Mouse (Mus musculus): ENCODE measurements at regions not wholly inside any gene's neighbourhood (a gene's known extent, or its start where the extent isn't known, plus 50 kb on each side); places are given as distances from the start of the nearest gene placed in this dataset.
A peak's percentile ranks its signal among the peaks of the same experiment; 100 is the strongest.

- no peak for DNase-seq
These were observed 69.5 kb downstream of the Ephb3 start for GRCm38 (mm10) chr16:21274012-21274528.

GRCm38 (mm10) chr16:21277789-21278342, 73.3 kb downstream of the Ephb3 start:
- DNase-seq = no peak

GRCm38 (mm10) chr16:21278387-21278786, 73.8 kb downstream of the Ephb3 start:
- no peak for DNase-seq

- no peak for DNase-seq
These were observed 75.7 kb downstream of the Ephb3 start for GRCm38 (mm10) chr16:21280200-21280627.

- DNase-seq = no peak
These were observed 77.6 kb downstream of the Ephb3 start for GRCm38 (mm10) chr16:21281958-21282730.

- DNase-seq = no peak
These were observed 81.5 kb downstream of the Ephb3 start for GRCm38 (mm10) chr16:21286099-21286498.

GRCm38 (mm10) chr16:21289528-21289927, 85.0 kb downstream of the Ephb3 start:
- peak; percentile 52 for DNase-seq

- DNase-seq = no peak
These were observed 88.5 kb downstream of the Ephb3 start for GRCm38 (mm10) chr16:21293010-21293409.

- no peak for DNase-seq
These were observed 89.0 kb downstream of the Ephb3 start for GRCm38 (mm10) chr16:21293569-21293968.

- DNase-seq = no peak
These were observed 90.3 kb downstream of the Ephb3 start for GRCm38 (mm10) chr16:21294677-21295411.

GRCm38 (mm10) chr16:21295956-21296733, 91.6 kb downstream of the Ephb3 start:
- DNase-seq = peak; percentile 54

GRCm38 (mm10) chr16:21296786-21297185, 92.2 kb downstream of the Ephb3 start:
- DNase-seq = no peak

- DNase-seq = no peak
These were observed 94.3 kb downstream of the Ephb3 start for GRCm38 (mm10) chr16:21298866-21299265.

GRCm38 (mm10) chr16:21305859-21306258, 101.3 kb downstream of the Ephb3 start:
- DNase-seq = no peak

GRCm38 (mm10) chr16:21308513-21308912, 104.0 kb downstream of the Ephb3 start:
- no peak for DNase-seq

GRCm38 (mm10) chr16:21310636-21311615, 106.4 kb downstream of the Ephb3 start:
- DNase-seq = peak; percentile 53

- DNase-seq = no peak
These were observed 107.2 kb downstream of the Ephb3 start for GRCm38 (mm10) chr16:21311781-21312180.

GRCm38 (mm10) chr16:21315751-21316151, 107.2 kb upstream of the Vps8 start:
- DNase-seq = no peak

- DNase-seq = no peak
These were observed 104.8 kb upstream of the Vps8 start for GRCm38 (mm10) chr16:21318009-21318639.

- peak; percentile 30 for DNase-seq
These were observed 104.1 kb upstream of the Vps8 start for GRCm38 (mm10) chr16:21318640-21319365.

Data from right cerebral cortex, postnatal 14 days (tissue).